Mouse (Mus musculus) ES-Bruce4 (cell line): ENCODE results near the gene L2hgdh. TPM values are rescaled to one million over a fixed set of nuclear protein-coding genes. Genes with fewer than 3 reads are reported as not detected.

Experiments used
- H3K27ac ChIP-seq: 2 replicates; pipeline ENCODE4 v1.5.1; 2012; ENCODE audit warnings: low read length, inconsistent platforms; ENCODE audit not compliant: insufficient read depth
- H3K27me3 ChIP-seq: 2 replicates; pipeline ENCODE4 v1.6.1; 2012; ENCODE audit warnings: mild to moderate bottlenecking, low read length, inconsistent platforms; ENCODE audit not compliant: control insufficient read depth, poor library complexity, insufficient read depth, severe bottlenecking
- H3K36me3 ChIP-seq: 2 replicates; pipeline ENCODE4 v1.6.1; 2012; ENCODE audit warnings: inconsistent platforms, mild to moderate bottlenecking, low read length, moderate library complexity; ENCODE audit not compliant: control insufficient read depth, poor library complexity, insufficient read depth, severe bottlenecking
- H3K4me1 ChIP-seq: one replicate; pipeline ENCODE4 v1.8.1; 2011; ENCODE audit warnings: low read length; ENCODE audit not compliant: control insufficient read depth, insufficient read depth
- H3K4me3 ChIP-seq: 2 replicates; pipeline ENCODE4 v1.5.1; 2011; ENCODE audit warnings: low read depth, mild to moderate bottlenecking, low read length
- H3K9ac ChIP-seq: 2 replicates; pipeline ENCODE4 v1.6.1; 2012; ENCODE audit warnings: low read depth, mild to moderate bottlenecking, inconsistent platforms; ENCODE audit not compliant: poor library complexity, severe bottlenecking
- H3K9me3 ChIP-seq: replicated peaks from 2 replicates; pipeline ENCODE4 v1.6.1; 2012; ENCODE audit warnings: mild to moderate bottlenecking, low read length, inconsistent platforms; ENCODE audit not compliant: control insufficient read depth, poor library complexity, insufficient read depth, severe bottlenecking
- CTCF ChIP-seq: IDR thresholded peaks from one replicate; pipeline ENCODE4 v1.8.1; 2011; ENCODE audit warnings: low read depth, low read length
- EP300 ChIP-seq: IDR thresholded peaks from 2 replicates; pipeline ENCODE4 v1.6.1; 2011; ENCODE audit warnings: low read depth, low read length; ENCODE audit not compliant: insufficient read depth
- POLR2A ChIP-seq: IDR thresholded peaks from one replicate; pipeline ENCODE4 v1.8.1; 2011; ENCODE audit warnings: low read length; ENCODE audit not compliant: insufficient read depth
- polyA plus RNA-seq: library from polyadenylated mRNA; stranded (reverse); fragments of >200 nt; gene quantifications from 2 replicates; pipeline ENCODE4 v1.2.4, GENCODE M21; 2011; ENCODE audit warnings: low read depth; ENCODE audit not compliant: missing spikeins, insufficient read depth, insufficient read length

Gene L2hgdh
- polyA plus RNA-seq, 1 experiment: 25.6 TPM

DNA sequence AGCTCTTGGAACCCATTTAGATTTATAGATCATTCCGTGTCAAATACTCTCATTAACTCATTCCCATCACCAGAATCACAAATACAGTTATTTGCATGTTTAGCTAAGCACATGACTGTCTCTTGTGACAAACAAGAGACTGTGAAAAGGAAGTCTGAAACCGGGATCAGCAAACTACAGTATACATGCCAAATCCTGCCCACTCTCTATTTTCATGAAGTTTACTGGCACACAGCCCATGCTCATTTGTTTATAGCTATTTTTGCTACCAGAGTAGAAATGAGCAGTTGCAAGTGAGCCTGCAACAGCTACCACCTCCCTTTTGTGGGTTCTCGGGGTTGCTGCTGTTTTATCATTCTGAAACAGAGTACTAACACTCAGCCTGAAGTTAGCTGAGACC lies 79.8 kb downstream of the L2hgdh start:
- Histone ChIP-seq H3K4me1 (no peaks in the 10 kb centered on the region), H3K27me3 (no peaks in the 10 kb centered on the region), H3K9me3 (no peaks in the 10 kb centered on the region), H3K9ac (no peak overlapping the region), H3K27ac (no peak overlapping the region), H3K4me3 (no peak overlapping the region), H3K36me3 (no peaks in the 10 kb centered on the region)
- TF ChIP-seq EP300 (no peak), POLR2A (no peak), CTCF (no peak)

DNA sequence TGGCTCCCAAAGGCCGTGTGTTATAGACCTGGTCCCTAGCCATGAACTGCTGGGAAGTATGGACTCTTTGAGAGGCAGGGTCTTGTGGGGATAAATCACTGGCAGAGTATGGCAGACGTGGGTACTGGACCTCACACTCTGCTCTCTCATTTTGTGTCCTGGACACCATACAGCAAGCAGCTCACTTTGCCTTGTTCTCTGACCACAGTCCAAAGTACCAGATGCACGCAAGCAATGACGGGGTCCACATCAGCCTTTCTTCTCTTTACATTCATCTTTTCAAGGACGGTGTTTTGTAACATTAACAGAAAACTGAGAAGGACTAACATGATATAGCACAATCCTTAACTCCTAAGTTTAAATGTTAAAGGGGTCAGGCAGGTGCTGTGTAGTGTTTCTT lies 81.8 kb downstream of the L2hgdh start:
- Histone ChIP-seq H3K9ac (no peak overlapping the region), H3K4me3 (no peak overlapping the region), H3K4me1 (no peaks in the 10 kb centered on the region), H3K27ac (no peak overlapping the region), H3K9me3 (no peaks in the 10 kb centered on the region), H3K36me3 (no peaks in the 10 kb centered on the region), H3K27me3 (no peaks in the 10 kb centered on the region)
- TF ChIP-seq EP300 (no peak), POLR2A (no peak), CTCF (no peak)

Other genes starting within 250 kb of the L2hgdh start
- 12.3 and 12.4 TPM in 2 replicates for gene Vcpkmt, start 141.8 kb downstream of the L2hgdh start, polyA plus RNA-seq
- 21.2 and 21.6 TPM in 2 replicates for gene Sos2, start 43.0 kb downstream of the L2hgdh start, polyA plus RNA-seq
- 28.4 and 30.4 TPM in 2 replicates for gene Atp5s, start 77 bp upstream of the L2hgdh start, polyA plus RNA-seq
- 1.8 and 2.8 TPM in 2 replicates for gene Cdkl1, start 66.4 kb upstream of the L2hgdh start, polyA plus RNA-seq
- gene Atl1, start 167.7 kb upstream of the L2hgdh start, polyA plus RNA-seq: 6.1 and 10.2 TPM in 2 replicates
- gene Map4k5, start 168.3 kb upstream of the L2hgdh start, polyA plus RNA-seq: 106 and 107 TPM in 2 replicates